Mouse (Mus musculus) lung, postnatal 0 days (tissue): ENCODE measurements around the gene Trappc6a. TPM values are rescaled to one million over a fixed set of nuclear protein-coding genes. Genes with fewer than 3 reads are reported as not detected.

Experiments used
- ATAC-seq: fragments of 200-750 bp; cut with Nextera tagmentation; 2 replicates; pipeline ENCODE4 v1.8.0; 2017; ENCODE audit warnings: moderate library complexity
- DNase-seq: peaks from one replicate; pipeline ENCODE4 v3.0.0-alpha.2; 2016; ENCODE audit warnings: low spot score
- H3K27ac ChIP-seq: fragments of 300-500 bp; sonication (generic); 2 replicates; pipeline ENCODE4 v1.5.1; 2014; ENCODE audit warnings: antibody characterized with exemption, mild to moderate bottlenecking, low read length, mixed read lengths
- H3K27me3 ChIP-seq: fragments of 300-500 bp; sonication (generic); replicated peaks from 2 replicates; pipeline ENCODE4 v1.6.1; 2014; ENCODE audit warnings: low read length, mixed read lengths; ENCODE audit not compliant: insufficient read depth
- H3K36me3 ChIP-seq: fragments of 300-500 bp; sonication (generic); 2 replicates; pipeline ENCODE4 v1.6.1; 2014; ENCODE audit warnings: low read length, mixed read lengths; ENCODE audit not compliant: insufficient read depth
- H3K4me1 ChIP-seq: fragments of 300-500 bp; sonication (generic); 2 replicates; pipeline ENCODE4 v1.6.1; 2014; ENCODE audit warnings: antibody characterized with exemption, low read depth, low read length, mixed read lengths; ENCODE audit not compliant: insufficient read depth
- H3K4me2 ChIP-seq: fragments of 300-500 bp; sonication (generic); replicated peaks from 2 replicates; pipeline ENCODE4 v1.6.1; 2014; ENCODE audit warnings: low read depth, mild to moderate bottlenecking, low read length, moderate library complexity, mixed read lengths
- H3K4me3 ChIP-seq: fragments of 300-500 bp; sonication (generic); 2 replicates; pipeline ENCODE4 v1.5.1; 2014; ENCODE audit warnings: low read depth, low read length
- H3K9ac ChIP-seq: fragments of 300-500 bp; sonication (generic); replicated peaks from 2 replicates; pipeline ENCODE4 v1.6.1; 2014; ENCODE audit warnings: low read depth, mild to moderate bottlenecking
- H3K9me3 ChIP-seq: fragments of 300-500 bp; sonication (generic); 2 replicates; pipeline ENCODE4 v1.6.1; 2016; ENCODE audit warnings: low read length, mixed read lengths
- CTCF ChIP-seq: IDR thresholded peaks from 2 replicates; pipeline ENCODE4 v1.5.1; 2016; ENCODE audit warnings: antibody characterized with exemption, mild to moderate bottlenecking
- EP300 ChIP-seq: IDR thresholded peaks from 2 replicates; pipeline ENCODE4 v1.6.1; 2016; ENCODE audit warnings: antibody characterized with exemption, mild to moderate bottlenecking, control low read depth
- WGBS: fragments of 180-500 bp; shearing (Covaris S2); extraction: QIAGEN DNeasy Blood & Tissue Kit; methylation state at CpG from one replicate; pipeline ENCODE4 v1.1.7; 2014; 5-methylcytosine and 5-hydroxymethylcytosine counted together
- polyA plus RNA-seq: library from polyadenylated mRNA; unstranded; fragments of >200 nt; fragmentation: Nextera tagmentation; extraction: Ambion mirVana; gene quantifications from 2 replicates; pipeline ENCODE4 v1.2.1, GENCODE M21; 2015

Trappc6a gene
- polyA plus RNA-seq, 1 experiment from 2014 or later, result 91.9 TPM

DNA sequence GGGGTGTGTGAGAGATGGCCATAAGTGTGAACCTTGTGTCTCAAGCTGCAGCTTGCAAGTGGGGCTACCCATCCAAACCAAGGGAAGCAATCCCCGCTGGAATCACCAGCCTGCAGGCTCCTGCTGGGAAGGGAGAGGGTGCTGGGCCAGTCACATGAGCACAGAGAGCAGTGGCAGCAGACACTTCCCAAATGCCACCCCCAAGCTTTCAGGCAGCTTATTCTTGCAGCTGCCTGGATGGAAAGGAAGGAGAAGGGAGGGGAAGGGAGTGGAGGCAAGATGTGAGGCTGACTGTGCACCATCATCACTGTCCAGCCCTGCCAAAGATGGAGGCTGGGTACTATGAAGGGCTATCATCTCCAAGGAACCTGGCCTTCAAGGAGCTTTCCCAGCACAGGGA lies 46.0 kb downstream of the Trappc6a start:
- H3K4me1 ChIP-seq, result no peaks in the 10 kb centered on the region; the same call in 1 of the 2 replicates
- no peak overlapping the region for H3K4me3 ChIP-seq
- DNase-seq (no peak), ATAC-seq (no peak)
- TF ChIP-seq CTCF (no peak), EP300 (no peak)
- no peak overlapping the region for H3K9ac ChIP-seq
- H3K36me3 ChIP-seq, result no peaks in the 10 kb centered on the region
- 72% methylated on average over 1 of the region's 1 CpGs for WGBS
- H3K4me2 ChIP-seq, result no peak overlapping the region
- H3K27me3 ChIP-seq, result no peaks in the 10 kb centered on the region
- H3K9me3 ChIP-seq, result no peaks in the 10 kb centered on the region
- no peak overlapping the region for H3K27ac ChIP-seq

DNA sequence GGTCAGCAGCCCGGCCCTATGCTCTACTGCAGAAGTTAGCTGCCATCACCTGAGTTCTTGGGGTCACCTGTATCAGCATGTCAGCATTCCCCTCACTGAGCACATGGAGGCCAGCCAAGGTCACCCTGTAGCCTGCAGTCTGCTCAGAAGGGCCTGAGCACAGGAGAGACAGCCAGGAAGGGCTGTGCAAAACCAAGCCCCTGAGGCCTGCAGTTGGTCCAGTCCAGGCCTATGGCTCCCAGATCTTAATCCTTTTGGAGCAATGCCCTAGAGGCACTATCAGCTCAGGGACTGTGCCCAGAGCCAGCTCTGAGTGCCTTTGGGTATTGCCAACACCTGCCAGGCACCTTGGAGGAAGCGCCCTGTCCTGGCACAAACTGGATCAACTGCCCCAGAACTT lies 48.9 kb downstream of the Trappc6a start:
- DNase-seq (no peak), ATAC-seq (no peak)
- Histone ChIP-seq H3K4me3 (no peak overlapping the region), H3K9ac (no peak overlapping the region), H3K9me3 (no peaks in the 10 kb centered on the region), H3K4me2 (no peak overlapping the region), H3K4me1 (peaks cover 11% of the 10 kb centered on the region), H3K27ac (peak overlapping the region; percentile 4; the same call in 1 of the 2 replicates), H3K36me3 (no peaks in the 10 kb centered on the region), H3K27me3 (no peaks in the 10 kb centered on the region)
- WGBS, result 88% methylated on average over 2 of the region's 2 CpGs
- no peak for TF ChIP-seq CTCF
- TF ChIP-seq EP300, result no peak

DNA sequence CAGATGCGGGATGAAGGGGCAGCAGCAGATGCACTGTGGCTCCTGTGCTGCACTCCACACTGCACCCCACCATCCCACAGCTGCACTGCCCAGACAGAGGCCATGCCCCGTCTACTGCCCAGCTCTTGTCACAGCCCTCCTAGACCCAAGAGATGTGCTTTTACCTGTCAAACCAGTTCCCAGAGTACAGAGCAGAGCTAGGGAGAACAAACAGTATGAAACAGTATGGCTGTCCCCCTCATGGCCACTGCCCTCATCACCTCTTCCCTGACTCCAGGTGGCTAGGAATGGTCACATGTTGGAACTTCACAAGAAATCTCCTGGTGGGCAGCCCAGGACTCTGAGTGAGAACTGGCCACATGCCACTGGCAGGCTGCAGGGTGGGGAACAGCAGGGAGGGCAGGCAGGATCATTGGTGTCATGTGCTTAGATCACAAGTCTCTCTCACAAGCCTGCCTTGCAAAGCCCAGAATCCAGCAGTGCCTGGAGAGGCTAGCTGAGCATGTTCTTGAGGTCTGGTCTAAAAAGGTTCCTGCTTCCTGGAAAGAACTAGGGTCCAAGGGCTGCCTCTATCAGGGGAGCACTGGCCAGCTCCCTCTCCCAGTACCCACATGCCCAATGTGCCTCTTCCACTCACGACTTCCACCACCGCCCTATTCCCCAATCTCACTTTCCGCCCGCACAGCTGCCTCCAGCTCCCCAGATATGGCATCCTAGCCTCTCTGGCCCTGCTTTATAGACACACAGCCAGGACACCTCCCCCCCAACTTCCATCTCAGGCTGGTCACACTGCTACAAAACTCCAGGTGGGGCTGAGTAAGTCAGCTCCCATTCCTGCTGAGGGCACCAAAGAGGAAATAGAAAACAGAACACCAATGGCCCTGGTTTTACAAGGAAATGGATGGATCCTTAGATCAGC lies 50.0 kb downstream of the Trappc6a start:
- H3K4me1 ChIP-seq, result peaks cover 11% of the 10 kb centered on the region

DNA sequence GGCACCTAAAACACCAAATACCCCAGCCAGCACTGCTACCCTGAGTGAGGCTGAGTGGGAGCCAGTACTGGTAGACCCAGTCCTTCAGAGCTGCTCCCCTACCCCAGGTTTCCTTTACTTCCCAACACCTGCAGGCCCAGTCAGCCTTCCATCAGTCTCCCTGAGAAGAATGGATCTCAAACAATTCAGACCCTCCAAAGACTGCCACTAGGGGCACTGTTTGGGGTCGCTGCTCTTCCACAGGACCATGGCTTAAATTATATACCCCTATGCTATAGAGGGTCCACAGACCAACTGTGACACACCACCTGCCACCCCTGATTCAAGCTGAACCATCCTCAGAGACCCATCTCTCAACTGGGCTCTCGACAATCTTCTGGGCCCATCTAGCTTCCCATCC lies 50.8 kb downstream of the Trappc6a start:
- Histone ChIP-seq H3K4me3 (no peak overlapping the region), H3K36me3 (no peaks in the 10 kb centered on the region), H3K9me3 (no peaks in the 10 kb centered on the region), H3K9ac (no peak overlapping the region), H3K4me2 (no peak overlapping the region), H3K27me3 (no peaks in the 10 kb centered on the region), H3K27ac (peak overlapping the region; percentile 4; the same call in 1 of the 2 replicates), H3K4me1 (peaks cover 11% of the 10 kb centered on the region)
- no peak for TF ChIP-seq EP300
- TF ChIP-seq CTCF, result peak; percentile 65
- DNase-seq (no peak), ATAC-seq (no peak)
- 33% methylated on average over 2 of the region's 2 CpGs for WGBS

More for the DNA sequence above, 50.0 kb downstream of the Trappc6a start:
- Histone ChIP-seq H3K4me2 (no peak overlapping the region), H3K9me3 (no peaks in the 10 kb centered on the region), H3K36me3 (no peaks in the 10 kb centered on the region), H3K4me3 (no peak overlapping the region), H3K27me3 (no peaks in the 10 kb centered on the region), H3K9ac (no peak overlapping the region), H3K27ac (peak overlapping the region; percentile 4)
- DNase-seq (peak; percentile 70), ATAC-seq (peak; percentile 65)
- WGBS, result 76% methylated on average over 6 of the region's 6 CpGs
- TF ChIP-seq EP300 (no peak), CTCF (no peak)

DNA sequence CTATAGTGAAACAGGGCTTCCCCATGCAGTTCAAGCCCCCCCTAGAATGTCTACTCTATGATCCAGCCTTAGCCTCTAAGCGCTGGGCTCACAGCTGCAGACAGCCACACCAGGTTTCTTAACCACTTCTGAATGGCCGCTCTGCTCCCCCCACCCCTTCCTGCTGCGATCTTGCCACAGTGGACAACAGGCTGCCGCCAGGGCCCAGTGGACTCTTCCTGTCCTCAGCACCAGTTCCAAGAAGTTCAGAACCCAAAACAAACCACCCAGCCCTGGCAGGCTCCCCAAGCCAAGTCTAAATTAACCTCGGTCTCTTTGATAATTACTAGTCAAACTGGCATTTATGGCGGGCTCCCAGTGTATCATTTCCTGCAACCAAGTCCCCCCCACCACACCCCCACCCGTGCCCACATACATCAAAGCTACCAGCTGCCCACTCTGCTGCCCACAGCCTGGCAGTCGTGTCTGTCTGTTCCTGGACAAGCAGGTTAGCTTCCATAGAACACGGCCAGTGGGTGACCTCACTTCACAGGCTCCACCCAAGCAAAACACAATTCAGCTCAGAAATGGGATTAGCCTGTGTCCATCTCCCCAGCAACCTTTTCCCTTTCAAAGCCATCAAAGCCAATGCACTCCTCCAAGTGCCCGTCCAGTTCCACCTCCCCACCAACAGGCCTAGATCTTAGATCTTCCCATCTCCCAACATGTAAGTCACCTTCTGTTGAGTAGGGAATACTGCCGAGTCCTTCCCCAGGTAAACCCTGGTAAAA lies 52.5 kb downstream of the Trappc6a start:
- TF ChIP-seq CTCF, result no peak
- TF ChIP-seq EP300, result no peak
- H3K4me2 ChIP-seq, result peak overlapping the region; percentile 94
- peak overlapping the region; percentile 94 for H3K9ac ChIP-seq
- no peaks in the 10 kb centered on the region for H3K9me3 ChIP-seq
- peaks cover 11% of the 10 kb centered on the region for H3K4me1 ChIP-seq
- no peaks in the 10 kb centered on the region for H3K27me3 ChIP-seq
- ATAC-seq, result no peak
- H3K4me3 ChIP-seq, result peak overlapping the region; percentile 93
- peaks cover 8% of the 10 kb centered on the region for H3K36me3 ChIP-seq
- 9% methylated on average over 11 of the region's 11 CpGs for WGBS
- DNase-seq, result peak; percentile 52
- peak overlapping the region; percentile 83 for H3K27ac ChIP-seq

DNA sequence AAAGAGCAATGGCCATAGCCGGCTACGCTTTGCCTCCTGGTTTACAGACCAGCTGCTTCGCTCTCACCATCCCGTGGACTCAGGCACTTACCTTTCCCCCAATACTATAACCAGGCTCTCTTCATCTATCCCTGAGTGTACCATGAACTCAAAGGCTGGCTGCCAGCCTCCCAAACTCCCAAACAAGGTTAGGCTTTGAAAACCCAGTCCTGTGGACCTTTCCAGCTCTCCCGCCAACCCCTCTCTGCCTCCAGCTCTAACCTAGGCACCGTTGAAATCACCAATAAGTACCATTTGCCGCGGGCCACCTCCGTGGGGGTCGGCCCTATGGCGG lies 53.2 kb downstream of the Trappc6a start:
- Histone ChIP-seq H3K9me3 (no peaks in the 10 kb centered on the region), H3K27ac (peak overlapping the region; percentile 83), H3K27me3 (no peaks in the 10 kb centered on the region), H3K4me2 (peak overlapping the region; percentile 94), H3K9ac (peak overlapping the region; percentile 94), H3K4me3 (peak overlapping the region; percentile 93), H3K36me3 (peaks cover 8% of the 10 kb centered on the region), H3K4me1 (peaks cover 11% of the 10 kb centered on the region)
- ATAC-seq (no peak), DNase-seq (no peak)
- WGBS, result 0% methylated on average over 11 of the region's 11 CpGs
- TF ChIP-seq EP300, result no peak
